Mouse (Mus musculus) hindbrain, embryonic 12.5 days (tissue): Measurements from ENCODE around the gene Atrx. TPM values are rescaled to one million over a fixed set of nuclear protein-coding genes. Genes with fewer than 3 reads are reported as not detected.
"Not testable (repeated sequence)": the region's sequence is repeated elsewhere in the genome, so short reads cannot be mapped to it uniquely, and the experiment has no call there.

ENCODE experiments used
- ATAC-seq: fragments of 200-750 bp; cut with Nextera tagmentation; 2 replicates; pipeline ENCODE4 v1.8.0; 2017; ENCODE audit warnings: moderate TSS enrichment; ENCODE audit not compliant: low FRiP score
- H3K27ac ChIP-seq: fragments of 300-500 bp; sonication (generic); 2 replicates; pipeline ENCODE4 v1.5.1; 2016; ENCODE audit warnings: mild to moderate bottlenecking
- H3K27me3 ChIP-seq: fragments of 300-500 bp; sonication (generic); 2 replicates; pipeline ENCODE4 v1.6.1; 2016; ENCODE audit warnings: mild to moderate bottlenecking
- H3K36me3 ChIP-seq: fragments of 300-500 bp; sonication (generic); 2 replicates; pipeline ENCODE4 v1.6.1; 2016; ENCODE audit warnings: mild to moderate bottlenecking
- H3K4me1 ChIP-seq: fragments of 300-500 bp; sonication (generic); 2 replicates; pipeline ENCODE4 v1.6.1; 2016
- H3K4me2 ChIP-seq: fragments of 300-500 bp; sonication (generic); replicated peaks from 2 replicates; pipeline ENCODE4 v1.6.1; 2016; ENCODE audit warnings: mild to moderate bottlenecking
- H3K4me3 ChIP-seq: fragments of 300-500 bp; sonication (generic); 2 replicates; pipeline ENCODE4 v1.5.1; 2016; ENCODE audit warnings: mild to moderate bottlenecking
- H3K9ac ChIP-seq: fragments of 300-500 bp; sonication (generic); 2 replicates; pipeline ENCODE4 v1.6.1; 2016; ENCODE audit warnings: mild to moderate bottlenecking, moderate library complexity
- H3K9me3 ChIP-seq: fragments of 300-500 bp; sonication (generic); replicated peaks from 2 replicates; pipeline ENCODE4 v1.6.1; 2016; ENCODE audit warnings: mild to moderate bottlenecking
- WGBS: fragments of 180-500 bp; shearing (Covaris S2); methylation state at CpG from one replicate; pipeline ENCODE4 v1.1.7; 2016; 5-methylcytosine and 5-hydroxymethylcytosine counted together
- polyA plus RNA-seq: library from polyadenylated mRNA; unstranded; fragments of >200 nt; fragmentation: Nextera tagmentation; extraction: Ambion mirVana; gene quantifications from 2 replicates; pipeline ENCODE4 v1.2.1, GENCODE M21; 2016

Atrx gene
- polyA plus RNA-seq, 1 experiment from 2014 or later = 222 TPM

- not testable (repeated sequence) for H3K4me2 ChIP-seq, H3K36me3 ChIP-seq, H3K27me3 ChIP-seq, H3K4me3 ChIP-seq, H3K4me1 ChIP-seq, H3K27ac ChIP-seq, H3K9me3 ChIP-seq, ATAC-seq, H3K9ac ChIP-seq
- WGBS = 91% methylated on average over 7 of the region's 7 CpGs
Measured at GRCm38 (mm10) chrX:105922986-105923385, 6.2 kb downstream of the Atrx start.

DNA sequence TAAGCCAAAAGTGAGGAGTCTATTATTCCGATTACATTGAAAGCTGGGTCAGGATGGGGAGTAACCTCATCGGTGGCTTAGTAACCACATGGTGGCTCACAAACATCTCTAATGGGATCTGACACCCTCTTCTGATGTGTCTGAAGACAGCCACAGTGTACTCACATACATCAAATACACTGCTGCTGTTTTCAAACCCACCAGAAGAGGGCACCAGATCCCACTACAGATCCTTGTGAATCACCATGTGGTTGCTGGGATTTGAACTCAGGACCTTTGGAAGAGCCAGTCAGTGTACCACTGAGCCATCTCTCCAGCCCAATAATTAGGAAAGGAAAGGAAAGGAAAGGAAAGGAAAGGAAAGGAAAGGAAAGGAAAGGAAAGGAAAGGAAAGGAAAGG, 7.8 kb downstream of the Atrx start:
- ATAC-seq = no peak
- H3K27ac ChIP-seq = no peak overlapping the region
- 82% methylated on average over 2 of the region's 2 CpGs for WGBS

GRCm38 (mm10) chrX:105911728-105912127, 17.5 kb downstream of the Atrx start:
- H3K4me1 ChIP-seq = no peaks in the 10 kb centered on the region
- H3K27me3 ChIP-seq = no peaks in the 10 kb centered on the region
- 80% methylated on average over 3 of the region's 3 CpGs for WGBS

More for the DNA sequence above, 7.8 kb downstream of the Atrx start:
- H3K4me1 ChIP-seq = 0 out of 2 replicates have a peak, but pooled peaks cover under 1% of the 10 kb centered on the region
- H3K4me3 ChIP-seq = no peak overlapping the region
- H3K36me3 ChIP-seq = no peaks in the 10 kb centered on the region
- H3K27me3 ChIP-seq = no peaks in the 10 kb centered on the region
- H3K4me2 ChIP-seq = no peak overlapping the region
- no peak overlapping the region for H3K9ac ChIP-seq
- no peaks in the 10 kb centered on the region for H3K9me3 ChIP-seq

DNA sequence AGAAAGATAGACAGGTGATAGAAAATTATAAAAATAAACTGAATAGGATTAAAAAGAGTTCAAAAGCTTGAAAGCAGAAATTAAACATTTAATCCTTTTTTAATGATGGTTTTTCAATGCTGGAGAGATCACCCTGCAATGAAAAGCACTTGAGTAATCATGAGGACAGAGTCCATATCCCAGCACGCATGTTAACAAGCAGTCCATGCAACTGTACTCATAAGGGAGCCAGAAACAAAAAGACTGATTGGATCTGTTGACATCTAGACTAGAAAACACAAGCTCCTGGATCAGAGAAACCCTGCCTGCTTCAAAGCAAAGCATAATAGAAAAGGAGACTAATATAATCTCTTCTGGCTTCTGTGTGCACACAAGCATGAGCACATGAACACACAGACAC, 27.6 kb downstream of the Atrx start:
- ATAC-seq = no peak
- 90% methylated on average over 1 of the region's 1 CpGs for WGBS
- Histone ChIP-seq H3K4me1 (no peaks in the 10 kb centered on the region), H3K27me3 (no peaks in the 10 kb centered on the region), H3K27ac (no peak overlapping the region), H3K36me3 (peaks cover 4% of the 10 kb centered on the region; the same call in 1 of the 2 replicates), H3K4me2 (no peak overlapping the region), H3K4me3 (no peak overlapping the region), H3K9ac (no peak overlapping the region), H3K9me3 (no peaks in the 10 kb centered on the region)

More at GRCm38 (mm10) chrX:105911728-105912127, 17.5 kb downstream of the Atrx start:
- Histone ChIP-seq H3K36me3 (no peaks in the 10 kb centered on the region), H3K4me2 (no peak overlapping the region), H3K4me3 (no peak overlapping the region), H3K27ac (no peak overlapping the region), H3K9me3 (no peaks in the 10 kb centered on the region), H3K9ac (no peak overlapping the region)
- ATAC-seq = no peak

DNA sequence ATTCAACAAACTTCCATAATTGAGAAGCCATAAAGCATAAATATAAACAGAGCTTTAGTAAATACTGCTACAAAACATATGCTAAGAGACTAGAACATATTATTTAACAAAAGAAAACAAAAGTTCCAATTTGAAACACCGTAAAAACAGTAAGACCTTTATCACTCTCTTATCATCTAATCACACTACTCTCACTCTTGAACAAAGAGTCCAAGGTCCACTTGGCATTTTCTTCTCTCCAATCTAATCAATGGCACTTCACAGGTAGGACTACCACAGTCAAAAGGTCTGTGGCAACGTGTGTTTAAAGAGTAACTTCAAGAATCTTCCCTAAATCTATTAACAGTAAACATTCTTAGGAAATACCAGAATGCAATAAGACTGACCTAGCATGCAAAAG, 42.3 kb downstream of the Atrx start:
- Histone ChIP-seq H3K36me3 (no peaks in the 10 kb centered on the region), H3K9ac (no peak overlapping the region), H3K27me3 (no peaks in the 10 kb centered on the region), H3K4me2 (no peak overlapping the region), H3K9me3 (no peaks in the 10 kb centered on the region), H3K4me3 (no peak overlapping the region), H3K27ac (no peak overlapping the region), H3K4me1 (no peaks in the 10 kb centered on the region)
- 87% methylated on average over 2 of the region's 2 CpGs for WGBS
- ATAC-seq = no peak

- Histone ChIP-seq H3K9ac (no peak overlapping the region), H3K4me1 (no peaks in the 10 kb centered on the region), H3K27ac (no peak overlapping the region), H3K27me3 (no peaks in the 10 kb centered on the region), H3K36me3 (peaks cover 7% of the 10 kb centered on the region; the same call in 1 of the 2 replicates), H3K4me2 (no peak overlapping the region), H3K4me3 (no peak overlapping the region), H3K9me3 (no peaks in the 10 kb centered on the region)
- 76% methylated on average over 5 of the region's 5 CpGs for WGBS
- ATAC-seq = no peak
Measured at GRCm38 (mm10) chrX:105864367-105864766, 64.8 kb downstream of the Atrx start.

DNA sequence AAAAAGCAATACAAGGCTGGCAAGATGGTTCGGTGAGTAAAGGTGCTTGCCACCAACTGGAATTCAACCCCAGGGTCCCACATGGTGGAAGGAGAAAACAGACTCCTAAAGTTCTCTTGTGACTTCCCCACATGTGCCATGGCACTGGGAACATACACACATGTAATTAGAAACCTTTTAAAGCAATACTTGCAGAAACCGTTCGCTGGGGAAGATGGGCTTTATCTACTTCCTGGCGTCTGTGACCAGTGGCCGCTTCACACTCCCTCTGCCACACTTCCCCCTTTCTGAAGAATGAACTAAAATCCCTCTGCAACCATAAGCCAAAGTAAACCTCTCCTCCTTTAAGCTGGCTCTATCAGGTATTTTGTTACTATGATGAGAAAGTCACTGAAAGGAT, 104.7 kb downstream of the Atrx start:
- Histone ChIP-seq H3K4me1 (no peaks in the 10 kb centered on the region), H3K9ac (no peak overlapping the region), H3K27me3 (no peaks in the 10 kb centered on the region), H3K27ac (no peak overlapping the region), H3K36me3 (0 out of 2 replicates have a peak, but pooled peaks cover 4% of the 10 kb centered on the region), H3K4me2 (no peak overlapping the region), H3K4me3 (no peak overlapping the region), H3K9me3 (no peaks in the 10 kb centered on the region)
- WGBS = 89% methylated on average over 5 of the region's 5 CpGs
- no peak for ATAC-seq

- WGBS = 63% methylated on average over 8 of the region's 8 CpGs
- H3K4me1 ChIP-seq = no peaks in the 10 kb centered on the region
- H3K4me3 ChIP-seq = no peak overlapping the region
- H3K9me3 ChIP-seq = no peaks in the 10 kb centered on the region
- H3K36me3 ChIP-seq = no peaks in the 10 kb centered on the region
- no peak overlapping the region for H3K27ac ChIP-seq
- ATAC-seq = no peak; the same call in 1 of the 2 replicates
- H3K27me3 ChIP-seq = peaks cover 6% of the 10 kb centered on the region
- H3K4me2 ChIP-seq = no peak overlapping the region
- no peak overlapping the region for H3K9ac ChIP-seq
Measured at GRCm38 (mm10) chrX:105794806-105795403, 134.3 kb downstream of the Atrx start.

GRCm38 (mm10) chrX:105773281-105773680, 155.9 kb downstream of the Atrx start:
- Histone ChIP-seq H3K27me3 (peaks cover 15% of the 10 kb centered on the region; the same call in 1 of the 2 replicates), H3K4me2 (no peak overlapping the region), H3K4me1 (no peaks in the 10 kb centered on the region), H3K27ac (no peak overlapping the region), H3K4me3 (no peak overlapping the region), H3K36me3 (no peaks in the 10 kb centered on the region), H3K9ac (no peak overlapping the region), H3K9me3 (no peaks in the 10 kb centered on the region)
- ATAC-seq = no peak
- 92% methylated on average over 5 of the region's 5 CpGs for WGBS

DNA sequence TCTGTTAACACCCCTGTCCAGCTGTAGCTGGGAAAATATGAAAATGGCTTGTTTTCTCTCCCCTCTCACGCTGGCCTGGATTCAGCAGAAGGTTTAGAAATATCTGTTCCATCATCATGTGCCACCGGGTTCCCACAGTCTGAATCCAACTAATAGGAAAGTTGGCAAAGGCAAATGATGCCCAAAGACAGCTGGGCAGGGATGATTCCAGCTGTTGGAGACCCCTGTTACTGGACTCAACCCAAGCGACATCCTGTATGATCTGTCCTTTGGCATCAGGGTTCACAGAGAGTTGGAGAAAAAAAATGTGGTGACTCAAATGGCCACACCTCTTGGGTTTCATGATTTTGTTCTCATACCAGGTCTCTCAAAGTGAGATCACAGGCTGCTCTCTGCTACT, 161.3 kb downstream of the Atrx start:
- ATAC-seq = no peak
- WGBS = 79% methylated on average over 3 of the region's 3 CpGs
- H3K9ac ChIP-seq = no peak overlapping the region
- H3K36me3 ChIP-seq = no peaks in the 10 kb centered on the region
- H3K4me3 ChIP-seq = no peak overlapping the region
- no peak overlapping the region for H3K4me2 ChIP-seq
- H3K4me1 ChIP-seq = peaks cover 7% of the 10 kb centered on the region; the same call in 1 of the 2 replicates
- 0 out of 2 replicates have a peak, but pooled peaks cover 2% of the 10 kb centered on the region for H3K9me3 ChIP-seq
- H3K27me3 ChIP-seq = peaks cover 60% of the 10 kb centered on the region
- no peak overlapping the region for H3K27ac ChIP-seq

GRCm38 (mm10) chrX:105767177-105767764, 161.9 kb downstream of the Atrx start:
- ATAC-seq = no peak
- H3K4me3 ChIP-seq = no peak overlapping the region
- no peak overlapping the region for H3K27ac ChIP-seq
- 46% methylated on average over 9 of the region's 9 CpGs for WGBS
- peaks cover 60% of the 10 kb centered on the region for H3K27me3 ChIP-seq
- no peaks in the 10 kb centered on the region for H3K36me3 ChIP-seq
- H3K9me3 ChIP-seq = 0 out of 2 replicates have a peak, but pooled peaks cover 2% of the 10 kb centered on the region
- no peak overlapping the region for H3K4me2 ChIP-seq
- peaks cover 7% of the 10 kb centered on the region; the same call in 1 of the 2 replicates for H3K4me1 ChIP-seq
- no peak overlapping the region for H3K9ac ChIP-seq

DNA sequence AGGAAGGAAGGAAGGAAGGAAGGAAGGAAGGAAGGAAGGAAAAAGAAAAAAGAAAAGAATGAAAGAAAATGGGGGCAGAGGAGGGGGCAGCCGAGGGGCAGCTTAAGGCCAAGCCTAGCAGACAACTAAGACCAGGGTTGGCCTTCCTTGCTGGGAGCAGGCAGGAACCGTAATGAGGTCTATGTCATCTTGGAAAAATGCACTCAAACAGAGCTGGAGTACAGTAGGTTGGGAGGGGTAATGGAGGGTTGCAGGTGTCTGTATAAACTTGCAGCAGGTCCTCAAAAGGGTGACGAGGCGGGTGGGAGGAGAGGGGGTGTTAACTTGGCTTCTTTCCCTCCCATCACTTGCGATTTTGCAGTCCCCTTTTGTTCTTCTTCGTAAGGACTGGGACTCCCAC, 163.2 kb downstream of the Atrx start:
- H3K27me3 ChIP-seq = peaks cover 65% of the 10 kb centered on the region

More for the DNA sequence above, 163.2 kb downstream of the Atrx start:
- 40% methylated on average over 6 of the region's 6 CpGs for WGBS
- H3K9ac ChIP-seq = no peak overlapping the region
- no peaks in the 10 kb centered on the region for H3K36me3 ChIP-seq
- H3K4me3 ChIP-seq = no peak overlapping the region
- H3K27ac ChIP-seq = no peak overlapping the region
- 0 out of 2 replicates have a peak, but pooled peaks cover 2% of the 10 kb centered on the region for H3K9me3 ChIP-seq
- H3K4me2 ChIP-seq = no peak overlapping the region
- H3K4me1 ChIP-seq = peaks cover 7% of the 10 kb centered on the region; the same call in 1 of the 2 replicates
- no peak for ATAC-seq
